Mouse (Mus musculus) right cerebral cortex, postnatal 4 days (tissue): ENCODE data around the gene Col5a3.
A peak's percentile ranks its signal among the peaks of the same experiment; 100 is the strongest.

Experiments used
- DNase-seq: peaks from one replicate; pipeline ENCODE4 v3.0.0-alpha.2; 2022

Gene Col5a3

GRCm38 (mm10) chr9:20804266-20805158, 10.4 kb downstream of the Col5a3 start:
- peak; percentile 22 for DNase-seq

- peak; percentile 40 for DNase-seq
Observed at GRCm38 (mm10) chr9:20794108-20794806, 20.6 kb downstream of the Col5a3 start.

- no peak for DNase-seq
Observed at GRCm38 (mm10) chr9:20790345-20790744, 24.5 kb downstream of the Col5a3 start.

- DNase-seq = no peak
Observed at GRCm38 (mm10) chr9:20789651-20790050, 25.2 kb downstream of the Col5a3 start.

GRCm38 (mm10) chr9:20787992-20788391, 26.9 kb downstream of the Col5a3 start:
- no peak for DNase-seq

GRCm38 (mm10) chr9:20785055-20785454, 29.8 kb downstream of the Col5a3 start:
- DNase-seq = no peak

- DNase-seq = no peak
Observed at GRCm38 (mm10) chr9:20781286-20781685, 33.6 kb downstream of the Col5a3 start.

GRCm38 (mm10) chr9:20765274-20765673, 49.6 kb downstream of the Col5a3 start:
- no peak for DNase-seq

- no peak for DNase-seq
Observed at GRCm38 (mm10) chr9:20763099-20763498, 51.8 kb downstream of the Col5a3 start.

GRCm38 (mm10) chr9:20762197-20762961, 52.5 kb downstream of the Col5a3 start:
- DNase-seq = no peak

- no peak for DNase-seq
Observed at GRCm38 (mm10) chr9:20761388-20761787, 53.5 kb downstream of the Col5a3 start.

GRCm38 (mm10) chr9:20760813-20761212, 54.1 kb downstream of the Col5a3 start:
- DNase-seq = no peak

- DNase-seq = no peak
Observed at GRCm38 (mm10) chr9:20758896-20759295, 56.0 kb downstream of the Col5a3 start.

GRCm38 (mm10) chr9:20758243-20758642, 56.6 kb downstream of the Col5a3 start:
- no peak for DNase-seq

- DNase-seq = peak; percentile 49
Observed at GRCm38 (mm10) chr9:20757087-20757955, 57.5 kb downstream of the Col5a3 start.

GRCm38 (mm10) chr9:20756081-20756700, 58.7 kb downstream of the Col5a3 start:
- DNase-seq = no peak

- no peak for DNase-seq
Observed at GRCm38 (mm10) chr9:20754335-20754734, 60.5 kb downstream of the Col5a3 start.

GRCm38 (mm10) chr9:20751477-20752029, 63.3 kb downstream of the Col5a3 start:
- DNase-seq = no peak

- DNase-seq = no peak
Observed at GRCm38 (mm10) chr9:20749213-20749612, 65.7 kb downstream of the Col5a3 start.

GRCm38 (mm10) chr9:20748540-20748939, 66.3 kb downstream of the Col5a3 start:
- no peak for DNase-seq

- DNase-seq = no peak
Observed at GRCm38 (mm10) chr9:20747682-20748081, 67.2 kb downstream of the Col5a3 start.
